Mouse (Mus musculus): ENCODE data around the gene Gemin4. TPM values are rescaled to one million over a fixed set of nuclear protein-coding genes. Genes with fewer than 3 reads are reported as not detected.
A peak's percentile ranks its signal among the peaks of the same experiment; 100 is the strongest.

Gemin4 gene
- polyA plus RNA-seq, 1 experiment, result 3.7 TPM

- Histone ChIP-seq H3K4me1 (ENCODE audit: control insufficient read depth, insufficient read depth, insufficient read length, low read length) (0 out of 2 replicates have a peak, but pooled peaks cover 2% of the 10 kb centered on the region), H3K27me3 (ENCODE audit: control insufficient read depth, insufficient read depth, low read length) (no peaks in the 10 kb centered on the region), H3K36me3 (ENCODE audit: control insufficient read depth, insufficient read depth, low read length) (0 out of 2 replicates have a peak, but pooled peaks cover 6% of the 10 kb centered on the region), H3K4me3 (ENCODE audit: low read depth, low read length) (peak within 1 kb of the TSS; percentile 77), H3K27ac (ENCODE audit: insufficient read depth, low read depth, low read length) (peak within 1 kb of the TSS; percentile 66)
- under 1% methylated on average over 37 of the region's 37 CpGs for WGBS
- TF ChIP-seq POLR2A (IDR thresholded peaks at IDR 0.05; ENCODE audit: low read depth, low read length) (peak; percentile 73; the same call in 1 of the 2 replicates), CTCF (IDR thresholded peaks at IDR 0.05; ENCODE audit: extremely low read depth, insufficient read length, insufficient replicate concordance, low read depth, low read length) (no peak)
These were observed 37.8 kb downstream of the Gemin4 start, which contains the start of the genes Vps53 and Fam57a for GRCm38 (mm10) chr11:76179495-76180145. Gene Vps53, minus strand, starts transcription at chr11:76179647. Gene Fam57a, plus strand, starts transcription at chr11:76179671.

DNA sequence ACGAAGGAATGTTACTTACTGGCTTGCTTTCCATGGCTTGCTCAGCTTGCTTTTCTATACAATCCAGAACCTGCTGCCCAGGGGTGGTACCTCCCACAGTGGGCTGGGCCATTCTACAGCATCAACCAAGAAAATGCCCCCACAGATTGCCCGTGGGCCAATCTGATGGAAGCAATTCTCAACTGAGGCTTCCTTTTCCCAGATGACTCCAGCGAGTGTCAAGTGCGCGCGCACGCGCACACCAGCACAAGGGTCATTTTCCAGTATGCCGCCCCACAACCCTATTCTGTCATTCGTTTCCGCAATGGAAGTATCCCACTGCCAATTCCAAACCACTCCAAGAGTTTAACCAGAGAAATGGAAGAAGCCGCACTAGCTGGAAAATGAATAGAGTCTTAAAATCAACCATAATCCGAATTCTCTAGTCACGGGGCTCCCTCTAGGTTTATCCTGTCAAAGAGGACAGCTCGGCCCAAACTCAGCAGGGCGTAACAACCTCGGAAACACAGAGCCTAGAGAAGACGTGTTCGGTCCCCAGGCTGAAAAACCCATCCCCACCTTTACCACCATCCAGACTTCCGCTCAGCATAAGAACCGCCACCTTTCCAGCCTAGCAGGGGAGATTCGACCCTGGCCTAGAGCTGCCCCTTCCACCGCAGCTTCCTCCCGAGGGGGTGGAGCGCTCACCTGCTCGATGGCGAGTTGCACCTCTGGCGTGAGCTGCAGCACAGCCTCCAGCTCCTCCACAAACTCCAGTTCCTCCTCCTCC is 38.6 kb downstream of the Gemin4 start:
- Histone ChIP-seq H3K27me3 (ENCODE audit: control insufficient read depth, insufficient read depth, low read length) (no peaks in the 10 kb centered on the region), H3K4me3 (ENCODE audit: low read depth, low read length) (peak overlapping the region; percentile 77), H3K36me3 (ENCODE audit: control insufficient read depth, insufficient read depth, low read length) (peaks cover 9% of the 10 kb centered on the region), H3K4me1 (ENCODE audit: control insufficient read depth, insufficient read depth, insufficient read length, low read length) (0 out of 2 replicates have a peak, but pooled peaks cover 2% of the 10 kb centered on the region), H3K27ac (ENCODE audit: insufficient read depth, low read depth, low read length) (peak overlapping the region; percentile 66)
- TF ChIP-seq CTCF (IDR thresholded peaks at IDR 0.05; ENCODE audit: extremely low read depth, insufficient read length, insufficient replicate concordance, low read depth, low read length), result no peak
- no peak for TF ChIP-seq POLR2A (IDR thresholded peaks at IDR 0.05; ENCODE audit: low read depth, low read length)
- under 1% methylated on average over 28 of the region's 28 CpGs for WGBS

DNA sequence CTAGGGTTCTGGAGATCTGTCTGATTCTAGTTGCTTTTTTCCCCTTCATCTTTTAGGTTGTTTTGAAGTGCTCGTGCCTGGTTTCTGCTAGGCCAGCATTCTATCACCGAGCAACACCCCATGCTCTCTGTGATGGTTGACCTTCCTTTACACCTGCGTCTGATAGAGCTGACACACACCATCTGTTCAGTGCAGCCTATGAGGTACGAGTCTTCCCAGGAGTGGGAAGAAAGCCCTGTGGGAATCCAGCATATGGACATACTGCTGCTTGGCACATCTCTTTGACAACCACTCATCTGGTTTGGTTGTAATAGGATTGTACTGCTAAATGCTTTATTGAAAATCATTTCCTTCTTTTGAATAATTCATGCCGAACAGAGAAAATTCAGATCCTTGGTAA is 47.3 kb downstream of the Gemin4 start:
- Histone ChIP-seq H3K4me3 (ENCODE audit: low read depth, low read length) (no peak overlapping the region), H3K27ac (ENCODE audit: insufficient read depth, low read depth, low read length) (no peak overlapping the region), H3K36me3 (ENCODE audit: control insufficient read depth, insufficient read depth, low read length) (peaks cover 9% of the 10 kb centered on the region), H3K4me1 (ENCODE audit: control insufficient read depth, insufficient read depth, insufficient read length, low read length) (no peaks in the 10 kb centered on the region), H3K27me3 (ENCODE audit: control insufficient read depth, insufficient read depth, low read length) (no peaks in the 10 kb centered on the region)
- WGBS, result 79% methylated on average over 5 of the region's 5 CpGs
- TF ChIP-seq POLR2A (IDR thresholded peaks at IDR 0.05; ENCODE audit: low read depth, low read length) (no peak), CTCF (IDR thresholded peaks at IDR 0.05; ENCODE audit: extremely low read depth, insufficient read length, insufficient replicate concordance, low read depth, low read length) (no peak)

- peaks cover 9% of the 10 kb centered on the region for H3K36me3 ChIP-seq (ENCODE audit: control insufficient read depth, insufficient read depth, low read length)
- TF ChIP-seq CTCF (IDR thresholded peaks at IDR 0.05; ENCODE audit: extremely low read depth, insufficient read length, insufficient replicate concordance, low read depth, low read length), result no peak
- no peak for TF ChIP-seq POLR2A (IDR thresholded peaks at IDR 0.05; ENCODE audit: low read depth, low read length)
- no peaks in the 10 kb centered on the region for H3K27me3 ChIP-seq (ENCODE audit: control insufficient read depth, insufficient read depth, low read length)
- no peaks in the 10 kb centered on the region for H3K4me1 ChIP-seq (ENCODE audit: control insufficient read depth, insufficient read depth, insufficient read length, low read length)
- 78% methylated on average over 3 of the region's 3 CpGs for WGBS
- no peak overlapping the region for H3K4me3 ChIP-seq (ENCODE audit: low read depth, low read length)
- no peak overlapping the region for H3K27ac ChIP-seq (ENCODE audit: insufficient read depth, low read depth, low read length)
These were observed 48.5 kb downstream of the Gemin4 start for GRCm38 (mm10) chr11:76168976-76169375.

DNA sequence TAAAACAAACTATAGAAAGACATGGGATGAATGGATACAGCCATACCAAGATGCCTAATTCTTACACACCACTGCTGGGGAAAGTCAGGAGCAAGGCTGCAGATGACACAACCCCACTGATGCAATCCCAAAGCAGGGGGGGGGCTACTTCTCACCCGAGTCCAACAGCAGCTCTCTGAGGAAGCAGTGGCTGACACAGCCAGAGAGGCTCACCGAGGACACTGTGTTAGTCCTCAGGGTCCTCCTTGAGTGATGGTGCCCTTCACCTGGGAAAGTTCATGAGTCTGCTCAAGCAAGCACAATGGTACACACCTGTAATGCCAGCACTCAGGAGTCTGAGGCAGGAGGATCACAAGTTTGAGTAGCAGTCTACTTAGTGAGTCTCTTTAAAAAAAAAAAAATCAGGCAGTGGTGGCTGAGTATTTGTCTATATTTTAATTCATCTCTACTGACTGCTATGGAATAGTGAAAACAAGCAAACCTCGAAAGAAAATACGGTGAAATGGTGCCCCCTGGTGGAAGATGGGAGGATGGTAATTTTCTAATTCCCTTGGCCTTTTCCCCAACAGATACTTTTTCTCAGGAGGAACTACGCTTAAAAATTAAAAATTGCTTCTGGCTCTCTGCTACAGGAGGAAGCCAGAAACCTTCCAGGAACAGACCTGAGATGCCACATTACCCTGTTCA is 50.2 kb downstream of the Gemin4 start:
- 19% methylated on average over 5 of the region's 5 CpGs for WGBS
- TF ChIP-seq POLR2A (IDR thresholded peaks at IDR 0.05; ENCODE audit: low read depth, low read length), result no peak
- TF ChIP-seq CTCF (IDR thresholded peaks at IDR 0.05; ENCODE audit: extremely low read depth, insufficient read length, insufficient replicate concordance, low read depth, low read length), result 0 out of 2 replicates have a peak, but pooled peaks have one; percentile 4
- peaks cover 14% of the 10 kb centered on the region for H3K36me3 ChIP-seq (ENCODE audit: control insufficient read depth, insufficient read depth, low read length)
- no peak overlapping the region for H3K4me3 ChIP-seq (ENCODE audit: low read depth, low read length)
- no peaks in the 10 kb centered on the region for H3K27me3 ChIP-seq (ENCODE audit: control insufficient read depth, insufficient read depth, low read length)
- H3K4me1 ChIP-seq (ENCODE audit: control insufficient read depth, insufficient read depth, insufficient read length, low read length), result no peaks in the 10 kb centered on the region
- H3K27ac ChIP-seq (ENCODE audit: insufficient read depth, low read depth, low read length), result no peak overlapping the region

GRCm38 (mm10) chr11:76166657-76167056 is 50.8 kb downstream of the Gemin4 start:
- H3K4me1 ChIP-seq (ENCODE audit: control insufficient read depth, insufficient read depth, insufficient read length, low read length), result no peaks in the 10 kb centered on the region
- no peak overlapping the region for H3K27ac ChIP-seq (ENCODE audit: insufficient read depth, low read depth, low read length)
- TF ChIP-seq CTCF (IDR thresholded peaks at IDR 0.05; ENCODE audit: extremely low read depth, insufficient read length, insufficient replicate concordance, low read depth, low read length), result no peak
- no peak for TF ChIP-seq POLR2A (IDR thresholded peaks at IDR 0.05; ENCODE audit: low read depth, low read length)
- H3K4me3 ChIP-seq (ENCODE audit: low read depth, low read length), result no peak overlapping the region
- peaks cover 15% of the 10 kb centered on the region for H3K36me3 ChIP-seq (ENCODE audit: control insufficient read depth, insufficient read depth, low read length)
- WGBS, result 89% methylated on average over 4 of the region's 4 CpGs
- no peaks in the 10 kb centered on the region for H3K27me3 ChIP-seq (ENCODE audit: control insufficient read depth, insufficient read depth, low read length)

Other genes with a start within 250 kb of the Gemin4 start
- gene 1700016K19Rik, start 217.8 kb downstream of the Gemin4 start, polyA plus RNA-seq (2012; rRNA removed), result 0.18 and 0.39 TPM in 2 replicates
- gene Rflnb, start 189.9 kb downstream of the Gemin4 start, polyA plus RNA-seq (2012; rRNA removed), result 21.3 and 21.5 TPM in 2 replicates
- 9.3 and 23.1 TPM in 2 replicates for gene Vps53, start 38.0 kb downstream of the Gemin4 start, polyA plus RNA-seq (2012; rRNA removed)
- 8.9 and 13.6 TPM in 2 replicates for gene Fam57a, start 38.0 kb downstream of the Gemin4 start, polyA plus RNA-seq (2012; rRNA removed)
- not detected in 2 replicates for gene Dbil5, start 56 bp downstream of the Gemin4 start, polyA plus RNA-seq (2012; rRNA removed)
- gene Mrm3, start 26.1 kb upstream of the Gemin4 start, polyA plus RNA-seq (2012; rRNA removed), result 2.5 and 3.1 TPM in 2 replicates
- 0.44 and 1.6 TPM in 2 replicates for gene Glod4, start 26.1 kb upstream of the Gemin4 start, polyA plus RNA-seq (2012; rRNA removed)
- 5.4 and 7.4 TPM in 2 replicates for gene Nxn, start 181.5 kb upstream of the Gemin4 start, polyA plus RNA-seq (2012; rRNA removed)
- 8.9 and 10.3 TPM in 2 replicates for gene Timm22, start 189.3 kb upstream of the Gemin4 start, polyA plus RNA-seq (2012; rRNA removed)